8 mouse cellular contexts compared by ENCODE assay signal in the genomic region with DNA sequence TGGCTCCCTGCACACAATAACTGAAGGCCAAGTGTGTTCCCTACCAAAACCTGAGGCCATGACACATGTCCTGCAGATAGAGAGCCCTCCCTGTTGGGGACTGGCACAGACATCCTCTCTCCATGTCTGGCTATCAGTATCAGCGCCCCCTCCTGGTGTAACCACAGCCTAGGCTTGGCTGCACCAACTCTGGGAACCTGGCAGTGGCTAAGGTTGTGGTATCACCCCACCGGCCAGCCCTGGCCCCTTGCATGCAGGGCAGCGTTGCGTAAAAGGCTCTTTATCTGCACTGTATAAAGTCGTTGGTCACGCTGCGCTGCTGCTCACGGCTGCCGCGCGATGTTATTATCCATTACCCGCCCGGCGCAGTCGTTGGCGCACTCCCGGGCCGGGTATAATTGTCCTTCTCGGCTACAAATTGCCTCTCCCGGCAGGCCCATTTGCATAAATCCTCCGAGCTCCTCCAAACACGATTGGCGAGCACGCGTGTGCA. TPM values are rescaled to one million over a fixed set of nuclear protein-coding genes. Genes with fewer than 3 reads are reported as not detected.
DNase-seq lines count a peak whose midpoint lies in the region; ATAC-seq and TF ChIP-seq lines count a peak whose summit lies in the region.

No protein-coding gene starts in this region.

- no peak for ATAC-seq in liver, embryonic 12.5 days
- no peak for ATAC-seq in embryonic facial prominence, embryonic 13.5 days (ENCODE audit: insufficient number of reproducible peaks, insufficient read depth, low FRiP score, low TSS enrichment, low read depth)
- peak; percentile 75 for ATAC-seq in hindbrain, postnatal 0 days
- peak; percentile 89 for ATAC-seq in neural tube, embryonic 15.5 days (ENCODE audit: low FRiP score)

- no peaks in the 10 kb centered on the region for H3K27me3 ChIP-seq in liver, embryonic 12.5 days (replicated peaks)
- no peaks in the 10 kb centered on the region for H3K27me3 ChIP-seq in embryonic facial prominence, embryonic 13.5 days
- no peaks in the 10 kb centered on the region for H3K27me3 ChIP-seq in hindbrain, postnatal 0 days (ENCODE audit: insufficient read depth, low read length)
- H3K27me3 ChIP-seq in neural tube, embryonic 15.5 days (replicated peaks) = 0 out of 2 replicates have a peak, but pooled peaks cover 3% of the 10 kb centered on the region

- H3K4me3 ChIP-seq in liver, embryonic 12.5 days = no peak overlapping the region
- H3K4me3 ChIP-seq in bone marrow, adult 2 months (replicated peaks; ENCODE audit: control insufficient read depth, low read depth, low read length) = no peak overlapping the region
- H3K4me3 ChIP-seq in embryonic facial prominence, embryonic 13.5 days = no peak overlapping the region
- no peak overlapping the region for H3K4me3 ChIP-seq in hindbrain, postnatal 0 days (ENCODE audit: low read length)
- H3K4me3 ChIP-seq in neural tube, embryonic 15.5 days (replicated peaks) = no peak overlapping the region

- no peak overlapping the region for H3K27ac ChIP-seq in liver, embryonic 12.5 days
- no peak overlapping the region for H3K27ac ChIP-seq in bone marrow, adult 2 months (ENCODE audit: control insufficient read depth, insufficient read depth, low read depth, low read length, poor library complexity)
- no peak overlapping the region; the same call in 1 of the 2 replicates for H3K27ac ChIP-seq in embryonic facial prominence, embryonic 13.5 days
- H3K27ac ChIP-seq in hindbrain, postnatal 0 days = peak overlapping the region; percentile 43
- H3K27ac ChIP-seq in neural tube, embryonic 15.5 days (replicated peaks) = peak overlapping the region; percentile 87

- H3K4me1 ChIP-seq in liver, embryonic 12.5 days = peaks cover 36% of the 10 kb centered on the region
- H3K4me1 ChIP-seq in bone marrow, adult 2 months (ENCODE audit: control insufficient read depth, insufficient read depth, low read length) = peaks cover 3% of the 10 kb centered on the region; the same call in 1 of the 2 replicates
- H3K4me1 ChIP-seq in embryonic facial prominence, embryonic 13.5 days = peaks cover 16% of the 10 kb centered on the region
- H3K4me1 ChIP-seq in hindbrain, postnatal 0 days (ENCODE audit: insufficient read depth, low read length) = peaks cover 25% of the 10 kb centered on the region
- H3K4me1 ChIP-seq in neural tube, embryonic 15.5 days = peaks cover 41% of the 10 kb centered on the region

- no peak for TF ChIP-seq POLR2A in bone marrow, adult 2 months (IDR thresholded peaks at IDR 0.05; ENCODE audit: borderline replicate concordance, control insufficient read depth, low read depth, low read length)

- no peak overlapping the region for H3K4me2 ChIP-seq in liver, embryonic 12.5 days
- no peak overlapping the region; the same call in 1 of the 2 replicates for H3K4me2 ChIP-seq in embryonic facial prominence, embryonic 13.5 days
- 0 out of 2 replicates have a peak overlapping the region, but pooled peaks have one; percentile 6 for H3K4me2 ChIP-seq in hindbrain, postnatal 0 days (ENCODE audit: low read depth, low read length)
- H3K4me2 ChIP-seq in neural tube, embryonic 15.5 days = peak overlapping the region; percentile 29

- H3K36me3 ChIP-seq in liver, embryonic 12.5 days = peaks cover 66% of the 10 kb centered on the region
- H3K36me3 ChIP-seq in embryonic facial prominence, embryonic 13.5 days = peaks cover 98% of the 10 kb centered on the region
- peaks cover 58% of the 10 kb centered on the region for H3K36me3 ChIP-seq in hindbrain, postnatal 0 days (ENCODE audit: insufficient read depth, low read length)
- H3K36me3 ChIP-seq in neural tube, embryonic 15.5 days = peaks cover 68% of the 10 kb centered on the region

- peak; percentile 60 for DNase-seq in liver
- peak; percentile 84 for DNase-seq in hindbrain, postnatal 0 days (ENCODE audit: low spot score)
- DNase-seq in lung, adult 18-20 months = peak; percentile 46 to 69
- no peak for DNase-seq in urinary bladder, adult 2 months (ENCODE audit: low spot score)

- no peak overlapping the region for H3K9ac ChIP-seq in liver, embryonic 12.5 days
- H3K9ac ChIP-seq in embryonic facial prominence, embryonic 13.5 days = 0 out of 2 replicates have a peak overlapping the region, but pooled peaks have one; percentile 16
- H3K9ac ChIP-seq in hindbrain, postnatal 0 days (replicated peaks; ENCODE audit: low read length) = no peak overlapping the region
- H3K9ac ChIP-seq in neural tube, embryonic 15.5 days (replicated peaks) = 0 out of 2 replicates have a peak overlapping the region, but pooled peaks have one; percentile 23

- WGBS in liver, embryonic 12.5 days (ENCODE audit: insufficient replicate concordance) = 68% methylated on average over 25 of the region's 25 CpGs
- 75% methylated on average over 25 of the region's 25 CpGs for WGBS in bone marrow, adult 2 months
- 53% methylated on average over 25 of the region's 25 CpGs for WGBS in embryonic facial prominence, embryonic 13.5 days
- 17% methylated on average over 25 of the region's 25 CpGs for WGBS in hindbrain, postnatal 0 days
- 22% methylated on average over 25 of the region's 25 CpGs for WGBS in neural tube, embryonic 15.5 days

- peak; percentile 48; the same call in 1 of the 2 replicates for TF ChIP-seq CTCF in bone marrow, adult 2 months (IDR thresholded peaks at IDR 0.05; ENCODE audit: control insufficient read depth, insufficient read depth, low read length)
- peak; percentile 80 for TF ChIP-seq CTCF in hindbrain, postnatal 0 days (IDR thresholded peaks at IDR 0.05; ENCODE audit: low read depth)

- no peaks in the 10 kb centered on the region for H3K9me3 ChIP-seq in liver, embryonic 12.5 days (replicated peaks)
- no peaks in the 10 kb centered on the region for H3K9me3 ChIP-seq in embryonic facial prominence, embryonic 13.5 days
- H3K9me3 ChIP-seq in hindbrain, postnatal 0 days (ENCODE audit: low read length) = no peaks in the 10 kb centered on the region
- H3K9me3 ChIP-seq in neural tube, embryonic 15.5 days (replicated peaks) = no peaks in the 10 kb centered on the region

RNA-seq across cellular contexts. Expression of a gene that starts 47.6 kb away (rescaled TPM):
- 3.0 and 3.5 TPM in 2 replicates for polyA plus RNA-seq in liver, embryonic 12.5 days (2016; fragmentation: Nextera tagmentation; extraction: Ambion mirVana)
- polyA plus RNA-seq in bone marrow, adult 2 months (2011; ENCODE audit: insufficient read depth, insufficient read length, low replicate concordance, missing spikeins) = 2.2 and 5.8 TPM in 2 replicates
- polyA plus RNA-seq in embryonic facial prominence, embryonic 13.5 days (2015; fragmentation: Nextera tagmentation; extraction: Ambion mirVana) = 13.1 and 13.9 TPM in 2 replicates
- total RNA-seq in hindbrain, postnatal 0 days (2014; rRNA removed) = 31.1 and 43.1 TPM in 2 replicates
- 8.8 and 9.1 TPM in 2 replicates for polyA plus RNA-seq in hindbrain, postnatal 0 days (2015; fragmentation: Nextera tagmentation; extraction: Ambion mirVana)
- 8.7 and 10.4 TPM in 2 replicates for polyA plus RNA-seq in neural tube, embryonic 15.5 days (2015; fragmentation: Nextera tagmentation; extraction: Ambion mirVana)
- 4.3 and 8.2 TPM in 2 replicates for polyA plus RNA-seq in urinary bladder, adult 2 months (2012; rRNA removed)

Comparison
In these comparisons a context has a peak if more than half of its experiments do, and no peak if none do; other contexts are left out.
1. ATAC-seq: peak in hindbrain, postnatal 0 days (single experiment) and neural tube, embryonic 15.5 days (single experiment); none in liver, embryonic 12.5 days (single experiment) and embryonic facial prominence, embryonic 13.5 days (single experiment).
2. H3K27ac ChIP-seq: peak in hindbrain, postnatal 0 days (single experiment) and neural tube, embryonic 15.5 days (single experiment); none in liver, embryonic 12.5 days (single experiment), bone marrow, adult 2 months (single experiment) and embryonic facial prominence, embryonic 13.5 days (single experiment).
3. H3K4me2 ChIP-seq: peak in hindbrain, postnatal 0 days (single experiment) and neural tube, embryonic 15.5 days (single experiment); none in liver, embryonic 12.5 days (single experiment) and embryonic facial prominence, embryonic 13.5 days (single experiment).
4. H3K9ac ChIP-seq: peak in embryonic facial prominence, embryonic 13.5 days (single experiment) and neural tube, embryonic 15.5 days (single experiment); none in liver, embryonic 12.5 days (single experiment) and hindbrain, postnatal 0 days (single experiment).